Comparison of ENCODE assay signal across 8 mouse cellular contexts in genomic region chr11:18151788-18152563, GRCm38 (mm10).
DNase-seq lines count a peak whose midpoint lies in the region; ATAC-seq and TF ChIP-seq lines count a peak whose summit lies in the region.

No protein-coding gene starts in this region.

- H3K27me3 ChIP-seq in heart, embryonic 13.5 days (replicated peaks): no peaks in the 10 kb centered on the region
- H3K27me3 ChIP-seq in kidney, embryonic 14.5 days (ENCODE audit: control insufficient read depth, insufficient read depth, low read length): no peaks in the 10 kb centered on the region

- peak overlapping the region; percentile 33 for H3K4me2 ChIP-seq in heart, embryonic 13.5 days
- H3K4me2 ChIP-seq in kidney, embryonic 14.5 days (replicated peaks; ENCODE audit: low read depth, low read length): no peak overlapping the region

- peak; percentile 80 for TF ChIP-seq CTCF in lung, adult 2 months (IDR thresholded peaks at IDR 0.05; ENCODE audit: insufficient read depth, low read length)

- peaks cover 26% of the 10 kb centered on the region for H3K4me1 ChIP-seq in heart, embryonic 13.5 days
- no peaks in the 10 kb centered on the region for H3K4me1 ChIP-seq in kidney, embryonic 14.5 days (ENCODE audit: control insufficient read depth, insufficient read depth, low read length)
- H3K4me1 ChIP-seq in lung, adult 2 months (ENCODE audit: control insufficient read depth, insufficient read depth, low read length): no peaks in the 10 kb centered on the region

- peak overlapping the region; percentile 52; the same call in 1 of the 2 replicates for H3K9ac ChIP-seq in heart, embryonic 13.5 days
- peak overlapping the region; percentile 18; the same call in 1 of the 2 replicates for H3K9ac ChIP-seq in kidney, embryonic 14.5 days (ENCODE audit: low read depth, low read length)

- H3K9me3 ChIP-seq in heart, embryonic 13.5 days: no peaks in the 10 kb centered on the region
- H3K9me3 ChIP-seq in kidney, embryonic 14.5 days (ENCODE audit: control insufficient read depth, low read length): no peaks in the 10 kb centered on the region

- TF ChIP-seq POLR2A in lung, adult 2 months (IDR thresholded peaks at IDR 0.05; ENCODE audit: borderline replicate concordance, extremely low read depth, low read depth, low read length): no peak

- H3K4me3 ChIP-seq in heart, embryonic 13.5 days: no peak overlapping the region
- H3K4me3 ChIP-seq in kidney, embryonic 14.5 days (ENCODE audit: low read length): no peak overlapping the region
- H3K4me3 ChIP-seq in lung, adult 2 months (replicated peaks; ENCODE audit: extremely low read depth, low read depth, low read length): no peak overlapping the region

- H3K27ac ChIP-seq in heart, embryonic 13.5 days (replicated peaks): peak overlapping the region; percentile 74
- no peak overlapping the region for H3K27ac ChIP-seq in kidney, embryonic 14.5 days (ENCODE audit: low read depth, low read length)

- WGBS in heart, embryonic 13.5 days: 6% methylated on average over 6 of the region's 6 CpGs
- WGBS in kidney, embryonic 14.5 days: 15% methylated on average over 6 of the region's 6 CpGs
- WGBS in lung, adult 2 months: 18% methylated on average over 6 of the region's 6 CpGs

- DNase-seq in 416B (ENCODE audit: low read depth): peak; percentile 46
- DNase-seq in adrenal gland, postnatal 36 days: peak; percentile 82 to 88
- DNase-seq in fibroblast of lung, adult 2 months (ENCODE audit: low read depth): peak; percentile 36
- DNase-seq in lung, adult 2 months: peak; percentile 45
- DNase-seq in ovary, adult 18-20 months (ENCODE audit: low spot score): peak; percentile 28
- DNase-seq in urinary bladder, postnatal 36 days (ENCODE audit: low spot score in 2 of 2): peak; percentile 46 to 69

- H3K36me3 ChIP-seq in heart, embryonic 13.5 days: no peaks in the 10 kb centered on the region
- H3K36me3 ChIP-seq in kidney, embryonic 14.5 days (ENCODE audit: control insufficient read depth, insufficient read depth, low read length): no peaks in the 10 kb centered on the region

- peak; percentile 66; the same call in 1 of the 2 replicates for ATAC-seq in heart, embryonic 13.5 days (ENCODE audit: extremely low read depth, insufficient number of reproducible peaks, low FRiP score, low TSS enrichment)
- peak; percentile 94 for ATAC-seq in kidney, embryonic 14.5 days (ENCODE audit: low FRiP score, low TSS enrichment)

Comparison
In these comparisons a context has a peak if more than half of its experiments do, and no peak if none do; other contexts are left out.
1. DNase-seq: peak in every context shown above with its lines; median percentile 85 in adrenal gland, postnatal 36 days; 58 in urinary bladder, postnatal 36 days; 46 in 416B; 45 in lung, adult 2 months; 36 in fibroblast of lung, adult 2 months; 28 in ovary, adult 18-20 months.